Mouse (Mus musculus): Measurements from ENCODE around the gene Tmem179b.

GRCm38 (mm10) chr19:8742176-8742575 lies 32.1 kb downstream of the Tmem179b start:
- TF ChIP-seq CTCF (IDR thresholded peaks at IDR 0.05; ENCODE audit: control insufficient read depth, insufficient read depth, insufficient read length) (no peak), FOSL1 (IDR thresholded peaks at IDR 0.05; ENCODE audit: insufficient read depth, low read length, poor library complexity, severe bottlenecking) (no peak), CEBPB (IDR thresholded peaks at IDR 0.05; ENCODE audit: low read depth) (no peak)

All from C2C12 (cell line).